Mouse (Mus musculus) heart, adult 8-10 months (tissue): ENCODE data around the gene Ank3. TPM values are rescaled to one million over a fixed set of nuclear protein-coding genes. Genes with fewer than 3 reads are reported as not detected.

Source experiments
- DNase-seq: peaks from one replicate; pipeline ENCODE4 v3.0.0; 2022; ENCODE audit warnings: low spot score
- total RNA-seq, 4 experiments: library from RNA; stranded (reverse); gene quantifications; 2 replicates each; pipeline ENCODE4 v1.2.4; 2022

Ank3 gene
- total RNA-seq, 4 experiments from 2014 or later = 72.9 to 84.4 (median 74.9) TPM

- DNase-seq = peak; percentile 56
Observed at GRCm38 (mm10) chr10:69925285-69926157, 526.9 kb downstream of the Ank3 start.

GRCm38 (mm10) chr10:69926158-69926882 lies 527.7 kb downstream of the Ank3 start:
- DNase-seq = no peak

GRCm38 (mm10) chr10:69927012-69927411 lies 528.4 kb downstream of the Ank3 start:
- no peak for DNase-seq

GRCm38 (mm10) chr10:69928358-69928757 lies 529.8 kb downstream of the Ank3 start:
- no peak for DNase-seq

- DNase-seq = no peak
Observed at GRCm38 (mm10) chr10:69930503-69930902, 531.9 kb downstream of the Ank3 start.

- DNase-seq = no peak
Observed at GRCm38 (mm10) chr10:69936443-69937067, 538.0 kb downstream of the Ank3 start.

GRCm38 (mm10) chr10:69937291-69937921 lies 538.8 kb downstream of the Ank3 start:
- DNase-seq = no peak

GRCm38 (mm10) chr10:69939144-69939543 lies 540.6 kb downstream of the Ank3 start:
- no peak for DNase-seq

GRCm38 (mm10) chr10:69939966-69940365 lies 541.4 kb downstream of the Ank3 start:
- no peak for DNase-seq

GRCm38 (mm10) chr10:69941001-69941400 lies 542.4 kb downstream of the Ank3 start:
- DNase-seq = no peak

- peak; percentile 64 for DNase-seq
Observed at GRCm38 (mm10) chr10:69944845-69945244, 546.3 kb downstream of the Ank3 start.

GRCm38 (mm10) chr10:69945870-69946269 lies 547.3 kb downstream of the Ank3 start:
- no peak for DNase-seq

- DNase-seq = no peak
Observed at GRCm38 (mm10) chr10:69946271-69946670, 547.7 kb downstream of the Ank3 start.

- DNase-seq = no peak
Observed at GRCm38 (mm10) chr10:69947093-69947492, 548.5 kb downstream of the Ank3 start.

- no peak for DNase-seq
Observed at GRCm38 (mm10) chr10:69950236-69950918, 551.8 kb downstream of the Ank3 start.

- DNase-seq = no peak
Observed at GRCm38 (mm10) chr10:69950919-69951236, 552.3 kb downstream of the Ank3 start.

GRCm38 (mm10) chr10:69951426-69951825 lies 552.9 kb downstream of the Ank3 start:
- no peak for DNase-seq

GRCm38 (mm10) chr10:69952316-69952715 lies 553.7 kb downstream of the Ank3 start:
- no peak for DNase-seq

GRCm38 (mm10) chr10:69954657-69955267 lies 556.2 kb downstream of the Ank3 start:
- DNase-seq = no peak

- DNase-seq = no peak
Observed at GRCm38 (mm10) chr10:69962226-69962625, 563.7 kb downstream of the Ank3 start.

- DNase-seq = no peak
Observed at GRCm38 (mm10) chr10:69962976-69963375, 564.4 kb downstream of the Ank3 start.
